Mouse (Mus musculus) limb, embryonic 13.5 days (tissue): ENCODE data around the gene Nat14. TPM values are rescaled to one million over a fixed set of nuclear protein-coding genes. Genes with fewer than 3 reads are reported as not detected.

Experiments used
- ATAC-seq: fragments of 200-750 bp; cut with Nextera tagmentation; 2 replicates; pipeline ENCODE4 v1.8.0; 2017; ENCODE audit warnings: low read depth, moderate number of reproducible peaks, moderate TSS enrichment; ENCODE audit not compliant: low FRiP score
- H3K27ac ChIP-seq: fragments of 300-500 bp; sonication (generic); 2 replicates; pipeline ENCODE4 v1.5.1; 2015; ENCODE audit warnings: inconsistent platforms, mild to moderate bottlenecking, moderate library complexity
- H3K27me3 ChIP-seq: fragments of 300-500 bp; sonication (generic); 2 replicates; pipeline ENCODE4 v1.6.1; 2015; ENCODE audit warnings: mild to moderate bottlenecking, inconsistent platforms
- H3K36me3 ChIP-seq: fragments of 300-500 bp; sonication (generic); 2 replicates; pipeline ENCODE4 v1.6.1; 2015; ENCODE audit warnings: inconsistent platforms, mild to moderate bottlenecking, moderate library complexity
- H3K4me1 ChIP-seq: fragments of 300-500 bp; sonication (generic); 2 replicates; pipeline ENCODE4 v1.6.1; 2015; ENCODE audit warnings: inconsistent platforms
- H3K4me2 ChIP-seq: fragments of 300-500 bp; sonication (generic); replicated peaks from 2 replicates; pipeline ENCODE4 v1.6.1; 2015; ENCODE audit warnings: inconsistent platforms, mild to moderate bottlenecking, moderate library complexity
- H3K4me3 ChIP-seq: fragments of 300-500 bp; sonication (generic); 2 replicates; pipeline ENCODE4 v1.5.1; 2015; ENCODE audit warnings: moderate library complexity, mild to moderate bottlenecking, inconsistent platforms
- H3K9ac ChIP-seq: fragments of 300-500 bp; sonication (generic); 2 replicates; pipeline ENCODE4 v1.6.1; 2015; ENCODE audit warnings: mild to moderate bottlenecking, inconsistent platforms
- H3K9me3 ChIP-seq: fragments of 300-500 bp; sonication (generic); 2 replicates; pipeline ENCODE4 v1.6.1; 2016; ENCODE audit warnings: inconsistent platforms
- WGBS: fragments of 180-500 bp; shearing (Covaris S2); methylation state at CpG from one replicate; pipeline ENCODE4 v1.1.7; 2015; 5-methylcytosine and 5-hydroxymethylcytosine counted together
- polyA plus RNA-seq: library from polyadenylated mRNA; unstranded; fragments of >200 nt; fragmentation: Nextera tagmentation; extraction: Ambion mirVana; gene quantifications from 2 replicates; pipeline ENCODE4 v1.2.1, GENCODE M21; 2015

The Nat14 gene
- polyA plus RNA-seq, 1 experiment from 2014 or later = 3.3 TPM

- H3K4me3 ChIP-seq = no peak overlapping the region
- H3K9me3 ChIP-seq = peaks cover 5% of the 10 kb centered on the region; the same call in 1 of the 2 replicates
- H3K4me2 ChIP-seq = no peak overlapping the region
- no peak overlapping the region for H3K9ac ChIP-seq
- 80% methylated on average over 9 of the region's 9 CpGs for WGBS
- H3K36me3 ChIP-seq = no peaks in the 10 kb centered on the region
- no peak for ATAC-seq
- peaks cover 5% of the 10 kb centered on the region for H3K4me1 ChIP-seq
- H3K27ac ChIP-seq = no peak overlapping the region
- H3K27me3 ChIP-seq = peaks cover 35% of the 10 kb centered on the region
Observed at GRCm38 (mm10) chr7:4902404-4902803, 19.4 kb upstream of the Nat14 start.

- Histone ChIP-seq H3K4me1 (peaks cover 2% of the 10 kb centered on the region; the same call in 1 of the 2 replicates), H3K27ac (no peak within 1 kb of the TSS), H3K9ac (no peak within 1 kb of the TSS), H3K9me3 (no peaks in the 10 kb centered on the region), H3K4me2 (no peak within 1 kb of the TSS), H3K4me3 (no peak within 1 kb of the TSS), H3K27me3 (0 out of 2 replicates have a peak, but pooled peaks cover 2% of the 10 kb centered on the region), H3K36me3 (no peaks in the 10 kb centered on the region)
- 67% methylated on average over 10 of the region's 10 CpGs for WGBS
- no peak for ATAC-seq
Observed at GRCm38 (mm10) chr7:4906466-4906950, 15.3 kb upstream of the Nat14 start, which contains the start of gene Gm36210. Gene Gm36210 (minus strand): TSS chr7:4906516.

DNA sequence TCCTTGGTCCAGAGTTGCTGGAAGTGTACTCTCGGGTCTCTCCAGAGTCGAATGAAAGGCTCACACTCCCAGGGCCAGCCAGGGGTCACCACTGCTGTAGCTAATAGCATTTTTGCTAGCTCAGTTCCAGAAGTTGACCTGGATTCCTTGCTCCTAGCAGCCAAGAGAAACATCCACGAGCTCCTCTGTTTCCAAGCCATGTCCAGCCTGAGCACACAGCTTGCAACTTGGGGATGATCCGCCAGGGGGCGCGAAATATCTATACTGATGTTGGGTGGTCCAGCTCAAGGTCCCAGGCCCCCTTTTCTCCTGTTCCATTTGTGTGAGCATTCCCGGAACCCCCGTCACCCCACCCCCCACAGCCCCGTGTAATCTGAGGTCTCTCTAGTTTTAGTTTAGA is 10.3 kb upstream of the Nat14 start:
- Histone ChIP-seq H3K36me3 (no peaks in the 10 kb centered on the region), H3K9me3 (no peaks in the 10 kb centered on the region), H3K9ac (no peak overlapping the region), H3K27me3 (no peaks in the 10 kb centered on the region), H3K4me1 (peaks cover 15% of the 10 kb centered on the region), H3K4me2 (no peak overlapping the region), H3K27ac (peak overlapping the region; percentile 15; the same call in 1 of the 2 replicates), H3K4me3 (no peak overlapping the region)
- no peak for ATAC-seq
- 31% methylated on average over 9 of the region's 9 CpGs for WGBS

- WGBS = 74% methylated on average over 5 of the region's 5 CpGs
- Histone ChIP-seq H3K4me3 (no peak overlapping the region), H3K27ac (0 out of 2 replicates have a peak overlapping the region, but pooled peaks have one; percentile 15), H3K4me2 (no peak overlapping the region), H3K4me1 (peaks cover 22% of the 10 kb centered on the region), H3K9ac (no peak overlapping the region), H3K36me3 (no peaks in the 10 kb centered on the region), H3K9me3 (no peaks in the 10 kb centered on the region), H3K27me3 (no peaks in the 10 kb centered on the region)
- ATAC-seq = no peak
Observed at GRCm38 (mm10) chr7:4912248-4912647, 9.6 kb upstream of the Nat14 start.

DNA sequence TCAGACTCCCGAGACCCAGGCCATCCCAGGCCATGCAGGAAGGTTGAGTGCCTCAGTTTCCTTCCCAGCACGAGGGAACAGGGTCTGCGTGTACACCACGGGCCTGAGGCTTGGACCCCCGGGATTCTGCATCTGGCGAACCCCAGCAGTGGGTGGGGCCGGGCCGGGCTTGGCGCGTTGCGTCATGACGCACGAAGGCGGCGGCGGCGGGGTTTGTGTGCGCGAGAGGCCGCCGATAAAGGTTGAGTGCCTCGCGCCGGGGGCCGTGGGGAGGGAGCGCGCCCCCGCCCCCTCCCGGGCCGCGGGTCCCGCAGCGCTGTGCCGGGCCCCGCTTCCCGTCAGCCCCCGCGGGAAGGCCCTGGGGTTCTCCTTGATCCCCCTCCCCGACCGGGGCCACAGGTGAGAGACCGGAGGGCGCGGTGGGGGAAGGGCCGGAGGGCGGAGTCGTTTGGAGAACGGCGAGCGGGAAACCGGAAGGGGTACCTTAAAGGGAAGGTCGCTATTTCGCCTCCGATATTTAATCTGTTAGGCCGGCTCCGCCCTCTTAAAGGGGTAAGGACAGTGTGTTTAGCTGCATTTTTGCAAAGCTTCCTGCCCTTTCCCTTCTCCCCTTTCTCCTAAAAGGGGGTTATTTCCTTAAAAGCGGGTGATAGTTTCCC is 6.7 kb upstream of the Nat14 start, which contains the start of gene Zfp628:
Gene Zfp628, plus strand, starts transcription at position 211 of the 659 bp plus-strand sequence.
- Histone ChIP-seq H3K9me3 (no peaks in the 10 kb centered on the region), H3K4me1 (peaks cover 22% of the 10 kb centered on the region), H3K9ac (peak within 1 kb of the TSS; percentile 85), H3K36me3 (peaks cover 27% of the 10 kb centered on the region), H3K27me3 (no peaks in the 10 kb centered on the region), H3K27ac (peak within 1 kb of the TSS; percentile 96), H3K4me2 (peak within 1 kb of the TSS; percentile 84), H3K4me3 (peak within 1 kb of the TSS; percentile 67)
- WGBS = under 1% methylated on average over 54 of the region's 56 CpGs
- ATAC-seq = peak; percentile 93

DNA sequence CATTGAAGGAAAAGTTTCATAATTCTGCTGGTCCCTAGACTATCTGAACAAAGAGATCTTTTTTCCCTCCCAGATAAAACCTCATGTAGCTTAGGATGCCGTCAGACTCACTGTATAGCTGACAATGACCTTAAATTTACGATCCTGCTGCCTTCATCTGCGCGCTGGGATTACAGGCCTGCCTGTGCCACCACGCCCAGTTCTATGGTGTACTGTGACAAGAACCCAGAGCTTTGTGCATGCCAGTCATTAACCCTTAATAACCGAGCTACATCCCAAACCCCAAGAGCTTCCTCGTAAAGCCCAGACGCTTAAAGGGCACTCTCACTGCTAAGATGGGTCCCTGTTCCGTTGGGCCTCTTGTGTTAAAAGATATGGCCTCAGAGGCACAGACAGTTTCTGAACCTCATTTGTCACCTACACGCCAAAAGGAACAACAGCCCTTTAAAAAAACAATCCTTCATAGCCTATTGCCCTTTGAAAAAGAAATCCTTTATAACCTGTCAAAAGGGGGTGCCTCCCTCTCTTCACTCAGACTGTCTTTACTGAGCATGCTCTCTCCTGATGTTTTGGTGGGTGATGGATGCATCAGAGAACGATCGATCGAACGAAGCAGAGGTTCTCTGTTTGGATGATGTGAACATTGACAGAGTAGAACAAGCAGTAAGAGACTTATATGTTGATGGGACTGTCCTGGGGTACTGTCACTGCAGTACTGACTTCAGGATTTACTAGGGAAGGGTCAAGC is 6.0 kb upstream of the Nat14 start:
- peak; percentile 48; the same call in 1 of the 2 replicates for ATAC-seq
- peak overlapping the region; percentile 67 for H3K4me3 ChIP-seq
- 16% methylated on average over 14 of the region's 14 CpGs for WGBS

GRCm38 (mm10) chr7:4917494-4917893 is 4.3 kb upstream of the Nat14 start:
- Histone ChIP-seq H3K9me3 (no peaks in the 10 kb centered on the region), H3K27ac (no peak overlapping the region), H3K36me3 (peaks cover 43% of the 10 kb centered on the region), H3K27me3 (no peaks in the 10 kb centered on the region), H3K4me2 (no peak overlapping the region), H3K4me3 (no peak overlapping the region), H3K4me1 (peaks cover 36% of the 10 kb centered on the region), H3K9ac (peak overlapping the region; percentile 85; the same call in 1 of the 2 replicates)
- ATAC-seq = no peak
- WGBS = 89% methylated on average over 2 of the region's 2 CpGs

More for the DNA sequence above, 6.0 kb upstream of the Nat14 start:
- H3K36me3 ChIP-seq = peaks cover 35% of the 10 kb centered on the region
- H3K9ac ChIP-seq = peak overlapping the region; percentile 85
- H3K4me2 ChIP-seq = peak overlapping the region; percentile 84
- H3K27me3 ChIP-seq = no peaks in the 10 kb centered on the region
- H3K9me3 ChIP-seq = no peaks in the 10 kb centered on the region
- peaks cover 22% of the 10 kb centered on the region for H3K4me1 ChIP-seq
- H3K27ac ChIP-seq = peak overlapping the region; percentile 96

DNA sequence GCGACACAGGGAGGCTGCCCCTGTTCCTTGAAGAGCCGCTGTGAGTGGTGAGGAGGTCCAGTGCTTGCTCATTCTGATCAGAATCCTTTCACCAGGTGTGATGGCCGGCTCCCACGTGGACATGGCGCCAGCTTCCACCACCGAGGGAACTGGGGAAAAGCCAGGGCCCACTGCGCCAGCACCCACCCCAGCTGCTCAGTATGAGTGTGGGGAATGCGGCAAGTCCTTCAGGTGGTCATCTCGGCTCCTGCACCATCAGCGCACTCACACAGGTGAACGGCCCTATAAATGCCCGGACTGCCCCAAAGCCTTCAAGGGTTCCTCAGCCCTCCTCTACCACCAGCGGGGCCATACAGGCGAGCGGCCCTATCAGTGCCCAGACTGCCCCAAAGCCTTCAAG is 3.1 kb upstream of the Nat14 start:
- no peak overlapping the region for H3K4me3 ChIP-seq
- H3K9ac ChIP-seq = no peak overlapping the region
- H3K4me2 ChIP-seq = no peak overlapping the region
- 92% methylated on average over 15 of the region's 15 CpGs for WGBS
- peaks cover 43% of the 10 kb centered on the region for H3K36me3 ChIP-seq
- no peak overlapping the region for H3K27ac ChIP-seq
- no peak for ATAC-seq
- H3K9me3 ChIP-seq = no peaks in the 10 kb centered on the region
- H3K4me1 ChIP-seq = peaks cover 48% of the 10 kb centered on the region
- no peaks in the 10 kb centered on the region for H3K27me3 ChIP-seq

- Histone ChIP-seq H3K4me2 (no peak overlapping the region), H3K27ac (no peak overlapping the region), H3K4me1 (peaks cover 51% of the 10 kb centered on the region), H3K9me3 (no peaks in the 10 kb centered on the region), H3K27me3 (no peaks in the 10 kb centered on the region), H3K36me3 (peaks cover 43% of the 10 kb centered on the region), H3K9ac (no peak overlapping the region), H3K4me3 (no peak overlapping the region)
- 72% methylated on average over 21 of the region's 21 CpGs for WGBS
- ATAC-seq = no peak
Observed at GRCm38 (mm10) chr7:4919096-4919495, 2.7 kb upstream of the Nat14 start.

GRCm38 (mm10) chr7:4919971-4920370 is 1.9 kb upstream of the Nat14 start:
- Histone ChIP-seq H3K27ac (no peak overlapping the region), H3K9ac (no peak overlapping the region), H3K9me3 (no peaks in the 10 kb centered on the region), H3K4me2 (no peak overlapping the region), H3K4me1 (peaks cover 55% of the 10 kb centered on the region), H3K4me3 (no peak overlapping the region), H3K27me3 (no peaks in the 10 kb centered on the region), H3K36me3 (peaks cover 43% of the 10 kb centered on the region)
- WGBS = 87% methylated on average over 21 of the region's 21 CpGs
- ATAC-seq = no peak

DNA sequence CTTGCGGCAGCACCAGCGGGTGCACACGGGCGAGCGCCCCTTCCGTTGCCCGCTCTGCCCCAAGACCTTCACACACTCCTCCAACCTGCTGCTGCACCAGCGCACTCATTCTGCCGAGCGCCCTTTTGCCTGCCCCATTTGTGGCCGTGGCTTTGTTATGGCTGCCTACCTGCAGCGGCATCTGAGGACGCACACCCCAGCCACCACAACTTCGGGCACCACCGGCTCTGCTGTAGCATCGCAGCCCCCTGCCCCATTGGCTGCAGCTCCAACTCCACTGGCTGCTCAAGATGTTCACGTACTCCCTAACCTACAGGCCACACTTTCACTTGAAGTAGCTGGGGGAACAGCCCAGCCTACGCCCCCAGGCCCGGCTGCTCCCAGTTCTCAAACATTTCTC is 1.3 kb upstream of the Nat14 start:
- H3K27me3 ChIP-seq = no peaks in the 10 kb centered on the region
- WGBS = 90% methylated on average over 19 of the region's 19 CpGs
- no peaks in the 10 kb centered on the region for H3K9me3 ChIP-seq
- H3K27ac ChIP-seq = peak overlapping the region; percentile 94; the same call in 1 of the 2 replicates
- no peak for ATAC-seq
- no peak overlapping the region for H3K4me3 ChIP-seq
- no peak overlapping the region for H3K4me2 ChIP-seq
- no peak overlapping the region for H3K9ac ChIP-seq
- peaks cover 43% of the 10 kb centered on the region for H3K36me3 ChIP-seq
- H3K4me1 ChIP-seq = peaks cover 60% of the 10 kb centered on the region
